Mouse (Mus musculus) kidney, embryonic 16.5 days (tissue): Measurements from ENCODE around the gene Synpo2. TPM values are rescaled to one million over a fixed set of nuclear protein-coding genes. Genes with fewer than 3 reads are reported as not detected.

Experiments used
- ATAC-seq: fragments of 200-750 bp; cut with Nextera tagmentation; 2 replicates; pipeline ENCODE4 v1.8.0; 2017; ENCODE audit warnings: moderate TSS enrichment; ENCODE audit not compliant: low FRiP score, low TSS enrichment
- H3K27ac ChIP-seq: fragments of 300-500 bp; sonication (generic); 2 replicates; pipeline ENCODE4 v1.5.1; 2014; ENCODE audit warnings: low read length
- H3K27me3 ChIP-seq: fragments of 300-500 bp; sonication (generic); 2 replicates; pipeline ENCODE4 v1.6.1; 2014; ENCODE audit warnings: low read length, control low read depth, mixed read lengths; ENCODE audit not compliant: insufficient read depth
- H3K36me3 ChIP-seq: fragments of 300-500 bp; sonication (generic); 2 replicates; pipeline ENCODE4 v1.6.1; 2014; ENCODE audit warnings: low read length, control low read depth, mixed read lengths; ENCODE audit not compliant: insufficient read depth
- H3K4me1 ChIP-seq: fragments of 300-500 bp; sonication (generic); 2 replicates; pipeline ENCODE4 v1.6.1; 2014; ENCODE audit warnings: low read length, control low read depth, mixed read lengths; ENCODE audit not compliant: insufficient read depth
- H3K4me2 ChIP-seq: fragments of 300-500 bp; sonication (generic); replicated peaks from 2 replicates; pipeline ENCODE4 v1.6.1; 2014; ENCODE audit warnings: low read depth, low read length
- H3K4me3 ChIP-seq: fragments of 300-500 bp; sonication (generic); 2 replicates; pipeline ENCODE4 v1.5.1; 2014; ENCODE audit warnings: mild to moderate bottlenecking, low read length
- H3K9ac ChIP-seq: fragments of 300-500 bp; sonication (generic); replicated peaks from 2 replicates; pipeline ENCODE4 v1.6.1; 2014; ENCODE audit warnings: low read length
- H3K9me3 ChIP-seq: fragments of 300-500 bp; sonication (generic); 2 replicates; pipeline ENCODE4 v1.6.1; 2016; ENCODE audit warnings: low read length, control low read depth
- WGBS: fragments of 180-500 bp; shearing (Covaris S2); extraction: QIAGEN DNeasy Blood & Tissue Kit; methylation state at CpG from one replicate; pipeline ENCODE4 v1.1.7; 2014; 5-methylcytosine and 5-hydroxymethylcytosine counted together
- polyA plus RNA-seq: library from polyadenylated mRNA; unstranded; fragments of >200 nt; fragmentation: Nextera tagmentation; extraction: Ambion mirVana; gene quantifications from 2 replicates; pipeline ENCODE4 v1.2.1, GENCODE M21; 2015

Gene Synpo2
- polyA plus RNA-seq, 1 experiment from 2014 or later, result 9.9 TPM

DNA sequence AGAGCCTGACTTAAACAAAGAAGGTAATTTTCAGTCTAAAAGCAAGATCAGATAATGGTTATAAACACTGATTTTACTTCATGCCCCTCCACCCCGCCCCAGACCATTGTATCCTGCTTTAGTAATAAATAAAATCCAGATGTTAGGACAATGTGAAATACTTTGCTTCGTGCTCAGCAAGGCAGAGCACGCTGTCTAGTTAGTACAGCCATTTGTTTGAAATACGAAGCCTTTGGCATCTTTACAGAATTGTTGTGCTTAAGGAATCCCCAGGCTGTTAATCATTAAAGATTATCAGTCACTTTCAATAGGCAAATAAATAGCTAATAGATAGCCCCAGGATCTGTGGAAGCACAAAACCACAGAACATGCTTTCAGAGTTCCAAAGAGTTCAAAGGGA, 9.7 kb upstream of the Synpo2 start:
- Histone ChIP-seq H3K4me3 (no peak overlapping the region), H3K27ac (no peak overlapping the region), H3K36me3 (no peaks in the 10 kb centered on the region), H3K9ac (no peak overlapping the region), H3K4me2 (no peak overlapping the region), H3K27me3 (no peaks in the 10 kb centered on the region), H3K9me3 (no peaks in the 10 kb centered on the region), H3K4me1 (0 out of 2 replicates have a peak, but pooled peaks cover 8% of the 10 kb centered on the region)
- no peak for ATAC-seq
- WGBS, result 23% methylated on average over 4 of the region's 4 CpGs

GRCm38 (mm10) chr3:123244376-123244775, 8.4 kb upstream of the Synpo2 start:
- H3K4me2 ChIP-seq, result no peak overlapping the region
- H3K36me3 ChIP-seq, result no peaks in the 10 kb centered on the region
- 34% methylated on average over 5 of the region's 5 CpGs for WGBS
- no peak for ATAC-seq
- no peaks in the 10 kb centered on the region for H3K9me3 ChIP-seq
- 0 out of 2 replicates have a peak, but pooled peaks cover 8% of the 10 kb centered on the region for H3K4me1 ChIP-seq
- no peaks in the 10 kb centered on the region for H3K27me3 ChIP-seq
- H3K4me3 ChIP-seq, result no peak overlapping the region
- H3K27ac ChIP-seq, result no peak overlapping the region
- H3K9ac ChIP-seq, result no peak overlapping the region

DNA sequence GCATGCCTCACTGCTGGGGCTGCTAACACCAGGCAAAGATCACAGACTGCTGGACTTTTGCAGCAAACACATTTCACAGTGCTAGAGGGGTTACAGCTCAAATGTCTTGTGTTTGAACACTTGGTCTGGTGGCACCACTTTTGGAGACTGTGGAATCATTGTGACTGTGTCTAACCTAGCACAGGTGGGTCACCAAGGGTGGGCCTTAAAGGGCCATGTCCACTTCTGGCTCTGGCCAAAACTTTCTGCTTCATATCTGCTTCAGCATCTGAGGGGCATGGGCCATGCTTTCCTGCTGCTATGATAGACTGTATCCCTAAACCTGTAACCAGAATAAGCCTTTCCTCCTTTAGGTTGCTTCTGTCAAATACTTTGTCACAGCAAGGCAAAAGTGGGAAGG, 1.5 kb upstream of the Synpo2 start:
- H3K27me3 ChIP-seq, result no peaks in the 10 kb centered on the region
- H3K4me2 ChIP-seq, result no peak overlapping the region
- no peak overlapping the region for H3K9ac ChIP-seq
- no peaks in the 10 kb centered on the region for H3K36me3 ChIP-seq
- ATAC-seq, result no peak
- no peak overlapping the region for H3K27ac ChIP-seq
- H3K9me3 ChIP-seq, result no peaks in the 10 kb centered on the region
- H3K4me3 ChIP-seq, result no peak overlapping the region
- H3K4me1 ChIP-seq, result peaks cover 14% of the 10 kb centered on the region

DNA sequence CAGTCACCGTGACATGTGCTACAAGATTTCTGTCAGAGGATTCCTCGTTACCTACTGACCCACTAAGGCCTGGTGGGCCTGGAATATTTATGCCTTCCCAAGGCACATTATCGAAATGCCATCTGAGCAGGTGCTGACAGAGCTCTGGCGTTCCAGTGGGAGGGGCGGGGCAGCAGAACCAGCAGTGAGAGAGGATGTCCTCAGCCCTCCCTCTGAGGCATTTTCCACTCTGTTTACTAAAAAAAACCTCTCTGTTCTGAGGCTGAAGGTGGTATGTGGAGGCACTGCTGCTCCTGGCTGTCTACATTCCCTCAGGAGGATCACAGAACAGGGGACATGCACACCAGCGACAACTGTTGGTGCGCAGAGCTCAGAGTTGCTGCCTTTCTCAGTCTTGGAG, 1.1 kb upstream of the Synpo2 start:
- H3K36me3 ChIP-seq, result no peaks in the 10 kb centered on the region
- H3K4me1 ChIP-seq, result peaks cover 14% of the 10 kb centered on the region
- no peak overlapping the region for H3K4me3 ChIP-seq
- H3K4me2 ChIP-seq, result peak overlapping the region; percentile 76; the same call in 1 of the 2 replicates
- WGBS, result 27% methylated on average over 7 of the region's 7 CpGs
- no peak overlapping the region for H3K27ac ChIP-seq
- peak; percentile 20; the same call in 1 of the 2 replicates for ATAC-seq
- no peak overlapping the region for H3K9ac ChIP-seq
- H3K27me3 ChIP-seq, result no peaks in the 10 kb centered on the region
- no peaks in the 10 kb centered on the region for H3K9me3 ChIP-seq

- ATAC-seq, result no peak
- no peaks in the 10 kb centered on the region for H3K36me3 ChIP-seq
- no peaks in the 10 kb centered on the region for H3K9me3 ChIP-seq
- H3K27ac ChIP-seq, result no peak overlapping the region
- peak overlapping the region; percentile 76 for H3K4me2 ChIP-seq
- H3K9ac ChIP-seq, result peak overlapping the region; percentile 68
- H3K27me3 ChIP-seq, result no peaks in the 10 kb centered on the region
- H3K4me3 ChIP-seq, result peak overlapping the region; percentile 56
- H3K4me1 ChIP-seq, result peaks cover 14% of the 10 kb centered on the region
- WGBS, result 19% methylated on average over 7 of the region's 7 CpGs
Measured at GRCm38 (mm10) chr3:123235495-123235894, 454 bp downstream of the Synpo2 start.

- H3K9me3 ChIP-seq, result no peaks in the 10 kb centered on the region
- ATAC-seq, result no peak
- no peaks in the 10 kb centered on the region for H3K27me3 ChIP-seq
- H3K4me3 ChIP-seq, result peak overlapping the region; percentile 12
- H3K9ac ChIP-seq, result no peak overlapping the region; the same call in 1 of the 2 replicates
- 43% methylated on average over 16 of the region's 16 CpGs for WGBS
- peaks cover 14% of the 10 kb centered on the region for H3K4me1 ChIP-seq
- no peaks in the 10 kb centered on the region for H3K36me3 ChIP-seq
- no peak overlapping the region for H3K27ac ChIP-seq
- H3K4me2 ChIP-seq, result peak overlapping the region; percentile 27
Measured at GRCm38 (mm10) chr3:123234191-123234836, 1.6 kb downstream of the Synpo2 start.

DNA sequence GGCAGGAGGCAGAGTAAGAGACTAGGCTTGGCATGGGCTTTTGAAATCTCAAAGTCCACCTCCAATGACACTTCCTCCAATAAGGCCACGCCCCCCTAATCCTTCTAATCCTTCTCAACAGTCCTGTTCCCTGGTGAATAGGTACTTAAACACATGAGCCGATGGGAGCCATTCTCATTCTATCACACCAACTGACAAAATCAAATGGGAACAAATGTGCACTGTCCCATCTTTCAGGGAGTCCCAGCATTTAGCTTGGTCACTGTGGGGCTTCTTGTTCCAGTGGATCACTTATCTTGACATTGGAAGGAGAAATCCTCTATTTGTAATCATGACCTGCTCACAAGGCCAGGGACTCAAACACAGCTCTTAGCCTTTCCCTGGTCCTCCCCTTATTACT, 4.3 kb downstream of the Synpo2 start:
- H3K4me3 ChIP-seq, result no peak overlapping the region
- no peak for ATAC-seq
- H3K27ac ChIP-seq, result no peak overlapping the region
- no peak overlapping the region for H3K9ac ChIP-seq
- WGBS, result 85% methylated on average over 2 of the region's 2 CpGs
- no peaks in the 10 kb centered on the region for H3K36me3 ChIP-seq
- no peaks in the 10 kb centered on the region for H3K9me3 ChIP-seq
- H3K4me1 ChIP-seq, result peaks cover 5% of the 10 kb centered on the region
- no peaks in the 10 kb centered on the region for H3K27me3 ChIP-seq
- no peak overlapping the region for H3K4me2 ChIP-seq

- ATAC-seq, result no peak
- Histone ChIP-seq H3K27me3 (no peaks in the 10 kb centered on the region), H3K4me3 (no peak overlapping the region), H3K36me3 (no peaks in the 10 kb centered on the region), H3K9me3 (no peaks in the 10 kb centered on the region), H3K4me1 (no peaks in the 10 kb centered on the region), H3K4me2 (no peak overlapping the region), H3K9ac (no peak overlapping the region), H3K27ac (no peak overlapping the region)
- WGBS, result 86% methylated on average over 3 of the region's 3 CpGs
Measured at GRCm38 (mm10) chr3:123227276-123227675, 8.7 kb downstream of the Synpo2 start.

- H3K36me3 ChIP-seq, result no peaks in the 10 kb centered on the region
- no peak overlapping the region for H3K4me3 ChIP-seq
- H3K27me3 ChIP-seq, result no peaks in the 10 kb centered on the region
- H3K27ac ChIP-seq, result no peak overlapping the region
- 0 out of 2 replicates have a peak, but pooled peaks cover 3% of the 10 kb centered on the region for H3K4me1 ChIP-seq
- ATAC-seq, result no peak
- whole genome bisulfite sequencing, result 64% methylated on average over 6 of the region's 6 CpGs
- H3K9me3 ChIP-seq, result no peaks in the 10 kb centered on the region
- H3K4me2 ChIP-seq, result no peak overlapping the region
- H3K9ac ChIP-seq, result no peak overlapping the region
Measured at GRCm38 (mm10) chr3:123218646-123219045, 17.3 kb downstream of the Synpo2 start.

GRCm38 (mm10) chr3:123208891-123209290, 27.1 kb downstream of the Synpo2 start:
- Histone ChIP-seq H3K4me2 (no peak overlapping the region), H3K27me3 (no peaks in the 10 kb centered on the region), H3K4me3 (no peak overlapping the region), H3K4me1 (peaks cover 4% of the 10 kb centered on the region; the same call in 1 of the 2 replicates), H3K9me3 (no peaks in the 10 kb centered on the region), H3K9ac (no peak overlapping the region), H3K27ac (no peak overlapping the region), H3K36me3 (no peaks in the 10 kb centered on the region)
- 42% methylated on average over 4 of the region's 4 CpGs for WGBS
- ATAC-seq, result no peak
